Mouse (Mus musculus) gastrocnemius, adult 8-10 months (tissue): ENCODE data around the gene Chchd3. TPM values are rescaled to one million over a fixed set of nuclear protein-coding genes. Genes with fewer than 3 reads are reported as not detected.

ENCODE experiments used
- DNase-seq, 2 experiments: peaks; one replicate each; pipeline ENCODE4 v3.0.0; 2022; ENCODE audit warnings: low spot score in 2 of 2
- total RNA-seq, 4 experiments: library from RNA; stranded (reverse); gene quantifications; 2 replicates each; pipeline ENCODE4 v1.2.4; 2022

Chchd3 gene
- total RNA-seq, 4 experiments from 2014 or later = 382 to 463 (median 439) TPM

DNA sequence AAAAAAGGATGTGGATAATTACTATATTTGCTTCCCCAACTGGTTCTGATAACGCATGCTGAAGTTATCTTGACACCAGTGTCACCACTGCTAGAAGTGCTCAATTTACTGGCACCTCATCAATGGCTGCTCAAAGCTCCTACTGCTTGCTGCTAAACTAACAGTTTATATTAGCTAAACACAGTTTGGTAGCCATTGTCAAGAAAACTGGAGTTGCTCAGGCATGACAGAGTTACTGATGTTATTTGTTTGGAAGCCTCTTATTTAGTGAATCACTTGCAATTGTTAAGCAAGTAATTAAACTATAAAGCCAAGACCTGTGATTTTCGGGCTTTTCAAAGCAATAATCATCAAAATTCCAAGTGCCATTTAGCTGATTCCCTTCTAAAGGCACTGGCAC is 123.7 kb downstream of the Chchd3 start:
- no peak for DNase-seq

DNA sequence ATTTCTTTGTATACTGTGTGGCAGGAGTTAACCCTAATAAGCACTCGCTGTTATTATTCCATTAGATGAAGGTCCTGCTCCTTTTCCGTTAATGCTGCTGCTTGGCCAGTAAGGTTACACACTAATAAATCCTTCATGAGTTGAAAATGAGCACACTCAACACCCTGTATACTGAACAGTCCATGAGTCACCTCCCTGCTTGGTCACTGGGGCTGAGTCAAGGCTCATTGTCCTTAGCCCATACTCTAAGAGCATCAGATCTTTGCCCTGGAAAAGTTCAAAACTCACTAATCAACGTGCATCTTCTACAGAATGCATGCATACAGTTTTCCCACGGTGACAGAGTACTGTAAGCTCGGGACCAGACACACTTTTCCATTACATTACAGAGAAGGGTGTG is 124.5 kb downstream of the Chchd3 start:
- no peak for DNase-seq

DNA sequence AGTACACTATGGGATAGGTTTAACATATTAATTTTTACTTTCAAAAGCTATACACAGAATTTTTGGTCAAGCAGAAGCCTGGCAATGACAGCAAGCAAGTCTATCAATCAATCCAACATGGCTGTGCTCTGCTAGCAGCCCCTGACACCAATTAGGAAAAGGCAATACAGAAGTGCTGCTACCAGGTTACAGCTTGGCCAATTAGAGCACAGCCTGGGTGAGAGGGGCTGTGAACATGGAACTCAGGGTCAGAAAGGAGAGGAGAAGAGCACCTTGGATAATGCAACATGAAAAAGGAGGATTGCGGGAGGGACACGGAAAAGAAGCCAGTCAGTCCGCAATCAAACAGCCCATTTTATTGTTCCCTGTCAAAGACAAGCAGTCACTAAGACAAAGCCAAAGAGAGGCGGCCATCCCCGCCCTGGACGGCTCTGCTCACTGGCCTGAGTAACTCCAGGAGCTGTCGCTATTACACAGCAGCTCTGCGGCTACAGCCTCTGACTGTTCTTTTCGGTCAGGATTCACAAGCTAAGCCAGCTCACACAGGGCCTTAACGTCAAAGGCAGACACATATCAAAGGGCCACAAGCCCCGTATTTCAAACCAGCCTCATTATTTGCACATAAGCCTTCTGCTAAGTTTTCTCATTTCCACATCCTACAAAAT is 128.8 kb downstream of the Chchd3 start:
- DNase-seq = no peak

DNA sequence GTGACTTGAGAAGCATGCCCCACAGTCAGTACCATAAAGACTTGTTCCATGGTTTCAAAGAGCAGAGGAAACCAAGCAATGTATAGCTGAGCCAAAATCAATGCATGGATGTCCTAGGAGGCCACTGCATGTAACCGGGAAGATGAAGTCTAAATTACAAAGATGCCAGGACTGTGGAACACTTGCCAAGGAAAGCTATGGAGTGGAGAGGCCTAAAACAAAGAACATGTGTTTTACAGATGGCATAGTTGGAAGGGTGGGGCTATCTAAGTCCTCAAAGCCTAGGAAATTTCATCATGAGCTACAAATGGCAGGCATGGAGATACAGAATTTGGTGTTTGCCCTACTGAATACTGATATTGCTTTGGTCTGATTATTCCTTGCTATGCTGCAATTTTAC is 137.7 kb downstream of the Chchd3 start:
- DNase-seq = no peak

DNA sequence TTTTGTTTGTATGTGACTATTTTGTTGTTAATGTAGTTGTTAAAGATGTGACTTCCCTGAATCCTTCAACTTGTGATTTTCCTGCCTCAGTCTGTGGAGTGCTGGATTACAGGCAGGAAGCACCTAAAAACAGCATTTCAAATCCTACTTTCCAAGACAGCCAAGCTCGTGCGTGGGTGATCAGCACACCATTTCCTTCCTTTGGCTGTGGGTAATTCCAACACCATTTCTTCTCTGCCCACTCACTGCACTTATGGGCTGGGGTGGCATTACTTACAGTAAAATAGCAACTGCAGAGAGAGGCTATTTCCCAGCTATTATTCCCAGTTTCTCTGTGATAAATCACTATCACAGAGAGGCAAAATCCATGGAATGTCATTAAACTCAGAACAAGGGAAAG is 140.0 kb downstream of the Chchd3 start:
- no peak for DNase-seq

DNA sequence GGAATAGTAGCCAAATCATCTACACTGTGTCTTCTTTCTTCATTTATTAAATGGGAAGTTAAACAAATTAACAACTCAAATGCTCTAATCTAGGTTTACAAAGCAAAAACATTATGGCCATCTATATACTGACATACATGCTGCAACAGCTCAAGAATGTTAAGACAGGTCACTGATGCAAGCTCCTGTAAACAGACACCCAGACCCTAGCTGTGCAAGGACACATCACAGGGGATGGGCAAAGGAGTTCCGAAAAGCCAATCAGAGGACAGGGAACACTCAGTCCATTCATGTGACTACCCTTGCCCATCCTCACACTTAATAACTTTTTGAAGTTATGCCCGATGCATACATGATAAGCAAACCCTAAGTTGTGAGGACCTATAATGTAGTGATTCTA is 149.4 kb downstream of the Chchd3 start:
- no peak for DNase-seq

DNA sequence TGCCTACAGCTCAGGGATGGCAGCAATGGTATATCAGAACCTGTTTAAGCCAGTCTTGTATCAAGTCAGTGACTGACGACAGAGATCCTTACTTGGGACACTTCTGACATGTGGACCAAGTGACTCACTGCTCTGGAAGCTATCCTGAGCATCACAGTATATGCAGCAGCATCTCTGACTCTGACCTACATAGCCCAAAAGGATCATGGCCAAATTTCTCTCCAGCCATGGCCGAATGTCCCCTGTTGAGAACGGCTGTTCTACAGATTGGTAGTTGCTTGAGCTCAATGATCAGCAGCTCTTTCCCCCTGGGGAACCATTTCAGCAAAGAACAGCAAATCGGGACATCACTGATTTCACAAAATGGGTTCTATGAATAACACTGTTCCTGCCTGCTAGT is 161.0 kb downstream of the Chchd3 start:
- no peak for DNase-seq

DNA sequence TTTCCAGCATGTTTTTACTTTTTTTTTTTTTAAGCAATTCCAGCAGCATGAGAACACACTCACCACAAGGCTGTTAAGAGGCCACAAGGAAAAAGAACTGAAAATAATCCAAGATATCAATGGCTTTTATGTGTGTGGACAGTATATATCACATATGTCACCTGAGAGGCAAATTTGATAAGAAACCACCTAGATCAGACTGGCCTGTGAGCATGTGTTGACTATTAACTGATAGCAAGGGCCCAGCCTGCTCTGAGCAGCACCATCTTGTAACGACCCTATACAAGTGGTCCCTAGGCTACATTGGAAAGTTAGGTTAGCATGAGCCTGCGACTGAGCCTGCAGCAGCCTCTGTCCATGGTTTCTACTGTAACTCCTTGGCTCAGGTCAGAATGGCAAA is 166.0 kb downstream of the Chchd3 start:
- no peak for DNase-seq

DNA sequence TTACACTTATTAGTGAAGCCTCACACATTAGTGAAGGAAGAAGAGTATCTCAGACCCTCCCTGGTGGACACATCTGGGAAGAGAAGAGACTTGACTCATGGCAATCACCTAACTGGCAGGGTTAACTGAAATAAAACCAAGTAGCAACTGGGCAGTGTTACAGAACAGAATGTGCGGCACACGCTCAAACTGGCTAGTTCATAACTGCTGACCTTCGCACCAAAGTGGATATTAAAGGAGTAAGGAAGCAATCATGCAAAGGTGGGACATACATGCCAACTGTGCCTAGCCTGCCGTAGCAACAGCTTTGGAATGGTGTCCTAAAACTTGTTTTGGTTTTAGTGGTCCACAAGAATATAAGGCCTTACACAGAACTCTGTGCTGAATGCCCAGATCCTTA is 169.3 kb downstream of the Chchd3 start:
- no peak for DNase-seq

DNA sequence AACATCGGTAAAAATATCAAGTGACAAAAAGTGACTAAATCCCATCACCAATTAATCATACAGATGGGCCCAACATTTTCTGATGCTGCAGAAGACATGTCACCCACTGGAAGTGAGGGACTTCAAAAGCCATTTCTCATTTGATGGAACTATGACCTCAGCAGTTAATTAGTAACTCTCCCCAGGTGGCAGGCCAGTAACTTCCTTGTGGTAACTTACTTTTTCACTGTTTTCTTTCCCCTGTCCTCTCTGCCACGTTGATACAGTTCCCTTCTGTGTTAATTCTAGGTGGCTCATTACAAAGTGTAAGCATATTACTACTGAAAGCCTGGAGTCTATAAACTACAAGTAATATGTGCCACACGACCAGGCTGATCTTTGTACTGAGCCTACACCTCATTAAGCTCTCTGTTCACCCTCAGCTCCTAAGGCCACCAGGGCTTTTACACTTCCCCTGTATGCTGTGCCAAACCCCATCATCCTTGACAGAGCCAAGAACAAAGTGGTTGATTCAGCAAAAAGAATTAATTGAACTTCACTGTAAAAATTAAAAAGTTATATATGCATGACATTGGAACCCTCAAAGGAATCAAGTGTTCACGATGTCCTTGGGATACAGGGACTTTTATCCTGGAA is 171.0 kb downstream of the Chchd3 start:
- DNase-seq = no peak

DNA sequence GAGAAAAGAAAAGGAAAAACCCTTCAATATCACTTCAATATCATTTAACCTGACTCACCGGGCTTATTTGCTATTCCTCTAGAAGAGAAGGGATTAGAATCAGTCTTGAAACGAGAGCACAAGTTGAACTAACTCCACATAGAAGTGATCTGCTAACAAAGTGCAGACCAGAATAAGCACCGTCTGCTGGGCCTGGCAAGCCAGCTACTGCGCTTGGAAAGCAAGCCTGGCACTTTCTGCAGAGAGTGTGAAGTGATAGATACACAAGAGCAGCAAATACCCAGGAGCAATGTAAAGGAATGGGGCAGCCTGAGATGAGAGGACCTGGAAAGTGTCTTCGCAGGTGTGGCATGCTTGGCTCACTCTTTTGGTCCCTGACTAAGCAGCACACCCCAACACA is 181.5 kb downstream of the Chchd3 start:
- DNase-seq = no peak

DNA sequence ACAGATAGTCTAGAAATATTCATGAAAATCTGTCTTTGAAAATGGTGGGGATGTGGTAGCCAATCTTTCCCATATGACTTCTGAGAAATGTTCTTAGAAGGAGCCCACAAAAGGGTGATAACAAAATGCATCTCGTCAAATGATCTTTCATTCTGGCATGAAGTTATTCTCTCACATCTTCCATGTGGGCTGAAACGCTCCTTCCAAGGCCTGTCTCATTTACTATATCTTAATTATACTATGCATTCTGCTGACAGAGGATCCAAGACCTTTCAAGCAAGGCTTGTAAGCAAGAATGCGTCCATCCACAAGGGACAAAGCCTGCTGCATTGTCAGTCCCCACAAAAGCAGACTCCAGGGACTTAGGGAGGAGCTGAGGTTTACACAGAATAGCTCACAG is 185.9 kb downstream of the Chchd3 start:
- DNase-seq = no peak

DNA sequence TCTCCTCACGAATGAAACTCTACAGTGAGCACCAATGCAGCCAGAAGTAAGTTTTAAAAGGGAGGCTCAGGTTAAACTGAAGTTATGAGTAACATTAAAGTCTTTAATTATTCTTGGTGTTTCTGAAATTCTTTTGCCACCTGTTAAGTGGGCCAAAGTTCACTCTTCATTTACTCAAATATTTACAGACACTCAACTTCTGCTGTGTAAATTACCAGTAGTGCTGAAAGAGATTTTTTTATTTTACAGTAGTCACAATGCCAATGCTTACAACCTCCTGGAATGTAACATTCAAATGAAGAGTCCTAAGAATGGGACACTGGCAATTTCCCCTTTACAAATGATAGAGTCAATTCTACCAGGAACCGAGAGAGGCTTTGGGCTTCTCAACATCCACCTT is 187.3 kb downstream of the Chchd3 start:
- no peak for DNase-seq

DNA sequence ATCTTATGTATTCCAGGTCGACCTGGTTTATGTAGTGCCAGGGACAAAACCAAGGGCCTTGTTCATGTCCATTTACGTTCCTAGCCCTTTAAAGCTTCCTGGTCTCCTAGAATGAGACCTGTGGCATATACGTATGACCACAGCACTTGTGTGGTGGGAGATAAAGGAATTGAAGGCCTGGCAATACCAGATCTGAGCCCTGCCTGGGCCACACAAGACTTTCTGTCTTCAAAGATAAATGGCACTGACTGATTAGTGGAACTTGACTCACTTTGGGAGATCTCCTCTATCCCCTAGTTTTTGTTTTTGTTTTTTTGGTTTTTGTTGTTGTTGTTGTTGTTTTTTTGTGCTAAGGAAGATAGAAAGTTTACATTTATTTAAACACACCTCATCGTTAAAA is 209.1 kb downstream of the Chchd3 start:
- DNase-seq = no peak

DNA sequence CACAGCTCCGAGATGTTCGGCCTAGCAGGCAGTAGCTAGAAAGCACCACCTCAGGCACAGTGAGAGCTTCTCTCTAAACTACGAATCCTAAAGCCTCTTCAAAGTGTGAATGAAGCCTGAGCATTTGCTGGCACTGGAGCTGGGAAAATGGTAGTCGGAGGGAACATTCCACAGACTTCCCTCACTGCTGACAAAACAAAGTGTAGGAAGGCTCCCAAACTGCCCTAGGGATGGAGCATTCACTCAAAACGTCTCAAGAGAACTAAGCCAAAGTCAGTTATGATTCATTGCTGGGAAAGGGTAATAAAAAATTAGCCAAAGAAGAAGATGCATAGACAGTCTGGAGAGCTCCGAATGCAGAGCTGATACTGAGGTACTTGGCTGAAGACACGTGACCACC is 211.1 kb downstream of the Chchd3 start:
- DNase-seq = no peak

DNA sequence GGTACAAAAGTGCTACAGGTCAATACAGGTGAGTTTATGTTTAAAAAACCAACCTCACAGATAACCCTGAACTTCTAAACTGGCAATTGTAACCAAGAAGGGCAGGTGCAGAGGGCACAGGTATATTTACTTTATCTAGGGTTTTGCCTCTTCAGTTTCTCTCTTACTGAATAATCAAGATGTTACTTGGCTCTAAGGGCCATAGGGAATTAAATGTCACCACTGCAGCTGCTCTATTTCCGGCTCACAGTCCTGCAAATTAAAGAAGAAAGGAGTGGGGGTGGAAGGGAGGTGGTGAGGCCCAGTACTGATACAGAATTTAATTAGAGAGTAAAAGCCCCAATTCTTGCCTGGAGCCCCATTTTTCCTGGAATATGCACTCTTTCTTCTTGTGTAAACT is 214.6 kb downstream of the Chchd3 start:
- no peak for DNase-seq

DNA sequence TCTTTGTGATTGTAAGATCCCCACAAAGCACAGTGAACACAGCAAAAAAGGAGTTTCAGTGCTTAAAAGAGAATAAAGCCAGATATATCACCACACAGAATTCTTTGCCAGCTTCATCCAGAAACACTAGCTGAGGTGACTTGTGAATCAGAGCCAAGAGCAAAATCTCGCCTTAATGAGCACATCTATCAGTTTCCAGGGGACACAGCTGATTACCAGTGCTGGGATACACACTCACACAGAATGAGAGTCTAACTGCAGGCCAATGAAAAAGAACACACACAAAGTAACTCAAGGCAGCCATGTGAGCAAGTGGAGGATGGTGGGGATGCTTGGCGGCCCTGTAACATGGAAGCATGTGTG is 222.1 kb downstream of the Chchd3 start:
- DNase-seq = no peak

DNA sequence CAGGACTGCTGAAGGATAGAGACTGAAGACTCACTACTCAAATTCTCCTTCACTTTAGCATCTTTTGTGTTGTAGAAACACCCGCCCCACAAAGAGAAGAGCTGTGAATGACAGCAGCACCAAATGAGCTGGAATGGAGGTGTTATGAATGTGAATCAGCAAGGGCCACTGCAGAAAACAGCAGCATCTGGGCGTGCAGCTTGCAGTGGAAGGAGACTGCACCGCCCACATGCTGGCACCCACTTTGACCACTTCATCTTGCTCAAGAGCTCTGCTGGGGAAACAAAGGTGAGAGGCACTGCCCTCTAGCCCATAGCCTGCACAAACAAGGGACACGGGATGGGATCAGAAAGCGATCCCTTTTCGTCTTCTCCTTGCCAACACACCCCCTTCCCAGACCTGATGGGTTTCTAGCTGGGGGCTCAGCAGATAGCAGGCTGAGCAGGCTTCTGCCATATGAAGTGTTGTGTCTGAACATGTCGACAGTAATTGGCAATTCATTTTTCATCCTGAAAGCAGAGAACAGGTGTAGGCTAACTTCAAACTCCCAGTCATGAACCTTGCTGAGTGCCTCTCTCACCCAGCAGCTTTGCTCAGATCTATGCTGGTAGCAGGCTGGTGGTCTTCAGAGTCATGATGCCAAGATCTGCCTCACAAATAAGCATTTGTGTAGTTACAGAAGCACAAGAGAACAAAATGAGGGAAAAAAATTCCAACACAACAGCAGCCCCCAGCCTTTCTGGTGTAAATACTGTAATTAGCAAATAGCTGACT is 222.7 kb downstream of the Chchd3 start:
- no peak for DNase-seq

DNA sequence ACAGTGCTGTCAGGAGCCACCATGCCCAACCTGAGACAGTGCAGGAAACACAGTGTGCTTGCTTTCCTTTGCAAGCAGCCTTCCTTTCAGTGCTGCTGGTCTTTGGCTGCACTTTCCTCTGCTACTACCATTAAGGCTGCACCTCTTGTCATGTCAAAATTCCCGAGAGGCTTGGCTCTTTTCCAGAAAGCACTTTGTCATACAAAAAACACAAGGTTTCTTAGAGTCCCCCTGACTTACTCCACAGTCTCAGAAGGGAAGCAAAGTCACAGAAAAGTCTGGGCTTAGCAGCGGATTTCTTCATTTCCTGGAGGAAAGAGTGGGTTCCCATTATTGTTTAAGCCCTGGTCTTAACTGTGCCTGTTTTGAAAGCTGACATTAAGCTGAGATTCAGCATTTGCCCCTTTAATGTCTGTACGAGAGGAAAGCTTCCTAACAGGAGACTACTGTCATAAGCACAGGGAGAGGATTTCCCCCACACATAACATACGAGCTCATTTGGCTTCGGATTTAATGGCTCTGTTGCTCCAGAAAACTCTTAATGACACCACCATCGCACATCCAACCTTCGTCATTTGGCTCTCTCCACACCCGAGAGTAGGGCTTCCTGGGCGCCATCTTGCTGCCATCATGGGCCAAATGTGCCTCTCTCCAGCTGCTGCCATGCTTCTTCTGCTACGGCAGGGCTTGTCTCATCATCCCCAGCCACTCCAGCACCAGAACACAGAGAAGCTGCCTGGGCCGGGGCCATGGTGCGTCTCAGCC is 236.0 kb downstream of the Chchd3 start:
- no peak for DNase-seq

DNA sequence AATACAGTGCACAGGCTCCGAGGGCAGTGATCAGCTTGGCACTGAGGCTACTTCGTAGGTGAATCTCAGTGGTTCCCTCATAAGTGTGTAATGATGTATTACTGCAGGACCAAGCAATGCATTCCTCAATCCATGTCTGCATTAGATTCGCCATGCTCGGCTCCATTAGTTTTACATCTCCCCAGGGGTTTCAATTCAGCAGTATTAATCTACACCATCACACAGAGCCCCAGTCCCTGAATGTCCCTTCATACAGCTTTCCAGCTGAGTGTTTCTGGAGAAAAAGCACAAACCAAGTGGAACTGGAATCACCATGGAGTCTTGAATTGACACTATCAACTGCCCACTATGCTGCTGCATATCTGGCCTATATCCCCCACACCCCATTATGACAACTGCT is 241.1 kb downstream of the Chchd3 start:
- no peak for DNase-seq

DNA sequence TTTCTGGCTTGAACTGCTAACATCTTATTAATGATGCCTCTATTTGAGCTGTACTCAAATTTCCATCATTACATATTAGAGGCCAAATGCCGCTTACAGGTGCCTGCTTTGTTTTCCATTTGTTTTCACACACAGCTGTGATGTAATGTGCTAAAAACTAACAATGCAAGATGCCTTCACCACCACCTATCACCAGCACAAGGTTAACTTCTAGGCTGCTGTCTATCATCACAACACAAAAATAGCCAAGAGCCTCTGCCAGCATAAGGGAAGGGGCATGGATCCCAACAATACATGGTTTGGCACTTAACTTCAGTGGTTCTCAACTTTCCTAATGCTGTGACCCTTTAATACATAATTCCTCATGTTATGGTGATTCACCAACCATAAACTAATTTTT is 251.3 kb downstream of the Chchd3 start:
- no peak for DNase-seq

DNA sequence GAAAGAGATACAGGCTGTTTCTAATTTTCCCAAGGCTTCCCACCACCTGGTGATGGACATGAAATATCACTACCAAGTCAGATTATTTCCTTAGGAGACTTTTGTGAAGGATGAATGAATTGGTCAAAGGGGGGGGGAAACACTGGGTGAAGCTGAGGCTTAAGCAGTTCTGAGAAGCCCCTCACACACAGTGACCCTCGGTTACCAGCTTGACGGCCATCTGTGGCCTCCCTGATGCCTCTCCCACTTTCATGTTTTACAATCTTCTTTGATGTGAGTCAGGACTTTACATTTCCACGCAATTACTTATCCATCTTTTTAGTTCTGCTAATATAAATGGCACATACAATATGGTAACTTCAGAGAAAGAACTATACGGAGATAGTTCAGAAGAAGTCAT is 252.3 kb downstream of the Chchd3 start:
- DNase-seq = no peak
